Comparison of ENCODE assay signal across 21 mouse cellular contexts in genomic region chr1:193012351-193012750, GRCm38 (mm10). TPM values are rescaled to one million over a fixed set of nuclear protein-coding genes. Genes with fewer than 3 reads are reported as not detected.
DNase-seq lines count a peak whose midpoint lies in the region; ATAC-seq and TF ChIP-seq lines count a peak whose summit lies in the region.
"Had no signal": no experiment of that assay in that cellular context is flagged by ENCODE, and none has a peak within 500 bp of the region (broad histone marks: within the 10 kb centered on the region; RNA-seq: fewer than 3 reads in every experiment).

No protein-coding gene starts in this region.

- no peak overlapping the region; the same call in 1 of the 2 replicates for H3K9ac ChIP-seq in liver, embryonic 14.5 days (replicated peaks)
- H3K9ac ChIP-seq in intestine, embryonic 16.5 days (ENCODE audit: low read depth, low read length), result no peak overlapping the region
- H3K9ac ChIP-seq: embryonic facial prominence, embryonic 12.5 days; hindbrain, embryonic 12.5 days had no signal

- ATAC-seq in liver, embryonic 14.5 days (ENCODE audit: insufficient read depth), result peak; percentile 65
- 0 out of 2 replicates have a peak, but pooled peaks have one; percentile 33 for ATAC-seq in megakaryocyte progenitor cell, adult 5-6 weeks (replicated peaks; ENCODE audit: poor library complexity)
- ATAC-seq in intestine, embryonic 16.5 days, result no peak
- ATAC-seq in megakaryocyte, adult 5-6 weeks (ENCODE audit: poor library complexity, severe bottlenecking), result no peak
- ATAC-seq: forebrain, embryonic 14.5 days; hindbrain, postnatal 0 days had no signal

- H3K27ac ChIP-seq in liver, embryonic 14.5 days, result peak overlapping the region; percentile 95
- H3K27ac ChIP-seq in intestine, embryonic 16.5 days (ENCODE audit: low read length), result no peak overlapping the region
- H3K27ac ChIP-seq: embryonic facial prominence, embryonic 12.5 days; forebrain, embryonic 10.5 days; heart, embryonic 10.5 days; hindbrain, embryonic 12.5 days; hindbrain, postnatal 0 days had no signal

- TF ChIP-seq CTCF in liver, embryonic 14.5 days (IDR thresholded peaks at IDR 0.05; ENCODE audit: low read depth), result no peak

- peak overlapping the region; percentile 21 for H3K4me3 ChIP-seq in erythroblast, embryonic 14.5 days (replicated peaks)
- H3K4me3 ChIP-seq in liver, embryonic 14.5 days (ENCODE audit: insufficient read depth in 1 of 2, low read depth in 2 of 2, low read length in 2 of 2), result no peak overlapping the region
- no peak overlapping the region for H3K4me3 ChIP-seq in intestine, embryonic 16.5 days (ENCODE audit: low read length)
- H3K4me3 ChIP-seq: embryonic facial prominence, embryonic 12.5 days; forebrain, embryonic 10.5 days; heart, embryonic 10.5 days; hindbrain, embryonic 12.5 days had no signal

- 82% methylated on average over 2 of the region's 2 CpGs for WGBS in liver, embryonic 14.5 days (ENCODE audit: insufficient replicate concordance)
- WGBS in intestine, embryonic 16.5 days, result 95% methylated on average over 2 of the region's 2 CpGs

- peak overlapping the region; percentile 54 for H3K4me2 ChIP-seq in liver, embryonic 14.5 days (ENCODE audit: low read depth)
- no peak overlapping the region for H3K4me2 ChIP-seq in intestine, embryonic 16.5 days (ENCODE audit: low read depth, low read length)
- H3K4me2 ChIP-seq: embryonic facial prominence, embryonic 12.5 days; hindbrain, embryonic 12.5 days had no signal

- H3K9me3 ChIP-seq in erythroblast, embryonic 14.5 days (ENCODE audit: control insufficient read depth, low read length), result no peaks in the 10 kb centered on the region
- no peaks in the 10 kb centered on the region for H3K9me3 ChIP-seq in liver, embryonic 14.5 days (ENCODE audit: control insufficient read depth, low read length)
- H3K9me3 ChIP-seq in intestine, embryonic 16.5 days (ENCODE audit: control insufficient read depth, low read length), result no peaks in the 10 kb centered on the region
- H3K9me3 ChIP-seq: embryonic facial prominence, embryonic 12.5 days; forebrain, embryonic 10.5 days; heart, embryonic 10.5 days; hindbrain, embryonic 12.5 days had no signal

- H3K27me3 ChIP-seq in erythroblast, embryonic 14.5 days (ENCODE audit: control insufficient read depth), result no peaks in the 10 kb centered on the region
- no peaks in the 10 kb centered on the region for H3K27me3 ChIP-seq in liver, embryonic 14.5 days (ENCODE audit: control insufficient read depth, insufficient read depth, low read length)
- no peaks in the 10 kb centered on the region for H3K27me3 ChIP-seq in intestine, embryonic 16.5 days (replicated peaks; ENCODE audit: control insufficient read depth, insufficient read depth, low read length)
- H3K27me3 ChIP-seq: embryonic facial prominence, embryonic 12.5 days; hindbrain, embryonic 12.5 days had no signal

- peak; percentile 50; the same call in 1 of the 2 replicates for TF ChIP-seq EP300 in liver, embryonic 14.5 days (IDR thresholded peaks at IDR 0.05; ENCODE audit: low read depth)

- peaks cover 78% of the 10 kb centered on the region for H3K4me1 ChIP-seq in erythroblast, embryonic 14.5 days (ENCODE audit: control insufficient read depth)
- H3K4me1 ChIP-seq in liver, embryonic 14.5 days (replicated peaks; ENCODE audit: control insufficient read depth in 2 of 2, insufficient read depth in 2 of 2, low read length in 1 of 2), result peaks cover 34 to 41% of the 10 kb centered on the region in 2 experiments
- H3K4me1 ChIP-seq in intestine, embryonic 16.5 days (ENCODE audit: control insufficient read depth, insufficient read depth, low read length), result no peaks in the 10 kb centered on the region; the same call in 1 of the 2 replicates
- H3K4me1 ChIP-seq: embryonic facial prominence, embryonic 12.5 days; forebrain, embryonic 10.5 days; hindbrain, embryonic 12.5 days had no signal

- peak; percentile 37 for DNase-seq in c-Kit-negative CD71-positive TER-119-positive erythroid progenitor cells, embryonic 14.5 days (ENCODE audit: low read depth, low spot score)
- DNase-seq in liver, embryonic 14.5 days (ENCODE audit: low read depth in 3 of 3, low spot score in 3 of 3), result peak in 2 of 3 experiments; percentile 47 to 52
- no peak for DNase-seq in frontal cortex, postnatal 10 days (ENCODE audit: low spot score in 2 of 2)
- DNase-seq: adrenal gland, adult 8-10 months; cerebellum, adult 11-12 months; cerebellum, adult 9-10 months; cerebellum, postnatal 25 days; gastrocnemius, postnatal 10 days; heart, adult 18-20 months; heart, postnatal 10 days; heart, postnatal 4 days had no signal

- peaks cover 68% of the 10 kb centered on the region for H3K36me3 ChIP-seq in erythroblast, embryonic 14.5 days (ENCODE audit: control insufficient read depth)
- H3K36me3 ChIP-seq in liver, embryonic 14.5 days (replicated peaks; ENCODE audit: control insufficient read depth, insufficient read depth, low read depth), result no peaks in the 10 kb centered on the region; the same call in 1 of the 2 replicates
- H3K36me3 ChIP-seq in intestine, embryonic 16.5 days (ENCODE audit: control insufficient read depth, insufficient read depth, low read length), result no peaks in the 10 kb centered on the region
- H3K36me3 ChIP-seq: embryonic facial prominence, embryonic 12.5 days; forebrain, embryonic 10.5 days; heart, embryonic 10.5 days; hindbrain, embryonic 12.5 days had no signal

RNA-seq across cellular contexts. Expression of gene Syt14, which starts 23.2 kb away (rescaled TPM):
- polyA plus RNA-seq in erythroblast, embryonic 14.5 days (2012), result 0.41 and 0.53 TPM in 2 replicates
- 3.5 and 4.8 TPM in 2 replicates for polyA plus RNA-seq in liver, embryonic 14.5 days (2012; rRNA removed)
- 4.7 and 5.2 TPM in 2 replicates for polyA plus RNA-seq in liver, embryonic 14.5 days (2014; fragmentation: Nextera tagmentation; extraction: Ambion mirVana)
- total RNA-seq in megakaryocyte progenitor cell, adult 5-6 weeks (2015), result 0.02 TPM in 1 of 2 replicates, not detected in the other
- 0.03 TPM in 1 of 2 replicates, not detected in the other for total RNA-seq in megakaryocyte progenitor cell, adult 5-6 weeks (2017)
- polyA plus RNA-seq in intestine, embryonic 16.5 days (2015; fragmentation: Nextera tagmentation; extraction: Ambion mirVana), result 1.3 and 1.4 TPM in 2 replicates
- total RNA-seq in megakaryocyte, adult 5-6 weeks (2015), result not detected in 2 replicates
- total RNA-seq in megakaryocyte, adult 5-6 weeks (2017), result not detected in 2 replicates

Comparison
In these comparisons a context has a peak if more than half of its experiments do, and no peak if none do; other contexts are left out.
1. DNase-seq: peak in c-Kit-negative CD71-positive TER-119-positive erythroid progenitor cells, embryonic 14.5 days (single experiment) and liver, embryonic 14.5 days (2 of 3); none in frontal cortex, postnatal 10 days (0 of 2).
2. ATAC-seq: peak in liver, embryonic 14.5 days (single experiment) and megakaryocyte progenitor cell, adult 5-6 weeks (single experiment); none in intestine, embryonic 16.5 days (single experiment) and megakaryocyte, adult 5-6 weeks (single experiment).